Mouse (Mus musculus) hindbrain, embryonic 10.5 days (tissue): ENCODE results near the gene Cenph. TPM values are rescaled to one million over a fixed set of nuclear protein-coding genes. Genes with fewer than 3 reads are reported as not detected.
A peak's percentile ranks its signal among the peaks of the same experiment; 100 is the strongest.

Source experiments
- DNase-seq: peaks from one replicate; pipeline ENCODE4 v3.0.0-alpha.2; 2017; ENCODE audit warnings: low spot score
- H3K27ac ChIP-seq: fragments of 300-500 bp; sonication (generic); 2 replicates; pipeline ENCODE4 v1.5.1; 2016; ENCODE audit warnings: mild to moderate bottlenecking, moderate library complexity
- H3K27me3 ChIP-seq: fragments of 300-500 bp; sonication (generic); 2 replicates; pipeline ENCODE4 v1.6.1; 2016; ENCODE audit warnings: mild to moderate bottlenecking; ENCODE audit not compliant: poor library complexity, insufficient read depth, severe bottlenecking
- H3K36me3 ChIP-seq: fragments of 300-500 bp; sonication (generic); 2 replicates; pipeline ENCODE4 v1.6.1; 2016; ENCODE audit warnings: mild to moderate bottlenecking, moderate library complexity
- H3K4me1 ChIP-seq: fragments of 300-500 bp; sonication (generic); replicated peaks from 2 replicates; pipeline ENCODE4 v1.6.1; 2016; ENCODE audit warnings: mild to moderate bottlenecking
- H3K4me3 ChIP-seq: fragments of 300-500 bp; sonication (generic); 2 replicates; pipeline ENCODE4 v1.5.1; 2016; ENCODE audit warnings: mild to moderate bottlenecking, moderate library complexity
- H3K9me3 ChIP-seq: fragments of 300-500 bp; sonication (generic); 2 replicates; pipeline ENCODE4 v1.6.1; 2016; ENCODE audit warnings: mild to moderate bottlenecking, moderate library complexity
- WGBS: fragments of 180-500 bp; shearing (Covaris S2); methylation state at CpG from one replicate; pipeline ENCODE4 v1.1.7; 2016; 5-methylcytosine and 5-hydroxymethylcytosine counted together
- polyA plus RNA-seq: library from polyadenylated mRNA; unstranded; fragments of >200 nt; fragmentation: Nextera tagmentation; extraction: Ambion mirVana; gene quantifications from 2 replicates; pipeline ENCODE4 v1.2.1, GENCODE M21; 2016

Gene Cenph
- polyA plus RNA-seq, 1 experiment from 2014 or later, result 51.5 TPM

- H3K9me3 ChIP-seq, result no peaks in the 10 kb centered on the region
- no peak overlapping the region for H3K4me3 ChIP-seq
- no peak overlapping the region; the same call in 1 of the 2 replicates for H3K27ac ChIP-seq
- H3K4me1 ChIP-seq, result peaks cover 22% of the 10 kb centered on the region
- 66% methylated on average over 6 of the region's 6 CpGs for WGBS
- no peaks in the 10 kb centered on the region for H3K27me3 ChIP-seq
- H3K36me3 ChIP-seq, result peaks cover 63% of the 10 kb centered on the region
- DNase-seq, result no peak
Observed at GRCm38 (mm10) chr13:100776710-100777109, 1.0 kb upstream of the Cenph start.

- H3K4me3 ChIP-seq, result peak overlapping the region; percentile 95
- peaks cover 63% of the 10 kb centered on the region for H3K36me3 ChIP-seq
- no peak for DNase-seq
- H3K9me3 ChIP-seq, result no peaks in the 10 kb centered on the region
- no peaks in the 10 kb centered on the region for H3K27me3 ChIP-seq
- WGBS, result 20% methylated on average over 8 of the region's 8 CpGs
- peak overlapping the region; percentile 88 for H3K27ac ChIP-seq
- peaks cover 22% of the 10 kb centered on the region for H3K4me1 ChIP-seq
Observed at GRCm38 (mm10) chr13:100776056-100776419, 339 bp upstream of the Cenph start.

- Histone ChIP-seq H3K27ac (peak overlapping the region; percentile 88; the same call in 1 of the 2 replicates), H3K4me3 (peak overlapping the region; percentile 95), H3K36me3 (peaks cover 63% of the 10 kb centered on the region), H3K9me3 (no peaks in the 10 kb centered on the region), H3K27me3 (no peaks in the 10 kb centered on the region), H3K4me1 (peaks cover 22% of the 10 kb centered on the region)
- DNase-seq, result no peak
Observed at GRCm38 (mm10) chr13:100774704-100775103, 995 bp downstream of the Cenph start.

- 92% methylated on average over 2 of the region's 2 CpGs for WGBS
- H3K4me3 ChIP-seq, result no peak overlapping the region
- no peak overlapping the region for H3K27ac ChIP-seq
- DNase-seq, result no peak
- H3K36me3 ChIP-seq, result peaks cover 15% of the 10 kb centered on the region
- H3K9me3 ChIP-seq, result 0 out of 2 replicates have a peak, but pooled peaks cover 4% of the 10 kb centered on the region
- H3K4me1 ChIP-seq, result no peaks in the 10 kb centered on the region
- H3K27me3 ChIP-seq, result no peaks in the 10 kb centered on the region
Observed at GRCm38 (mm10) chr13:100755329-100755728, 20.4 kb downstream of the Cenph start.

- H3K9me3 ChIP-seq, result 0 out of 2 replicates have a peak, but pooled peaks cover 4% of the 10 kb centered on the region
- H3K36me3 ChIP-seq, result peaks cover 4% of the 10 kb centered on the region
- 70% methylated on average over 4 of the region's 4 CpGs for WGBS
- DNase-seq, result no peak
- no peak overlapping the region for H3K27ac ChIP-seq
- no peak overlapping the region for H3K4me3 ChIP-seq
- H3K4me1 ChIP-seq, result no peaks in the 10 kb centered on the region
- no peaks in the 10 kb centered on the region for H3K27me3 ChIP-seq
Observed at GRCm38 (mm10) chr13:100754186-100754585, 21.5 kb downstream of the Cenph start.

GRCm38 (mm10) chr13:100753011-100753410 is 22.7 kb downstream of the Cenph start:
- no peak overlapping the region for H3K27ac ChIP-seq
- DNase-seq, result no peak
- no peaks in the 10 kb centered on the region for H3K27me3 ChIP-seq
- no peak overlapping the region for H3K4me3 ChIP-seq
- H3K4me1 ChIP-seq, result no peaks in the 10 kb centered on the region
- 0 out of 2 replicates have a peak, but pooled peaks cover 4% of the 10 kb centered on the region for H3K9me3 ChIP-seq
- WGBS, result 84% methylated on average over 6 of the region's 6 CpGs
- H3K36me3 ChIP-seq, result no peaks in the 10 kb centered on the region

GRCm38 (mm10) chr13:100752529-100752928 is 23.2 kb downstream of the Cenph start:
- no peak for DNase-seq
- 92% methylated on average over 8 of the region's 8 CpGs for WGBS
- no peaks in the 10 kb centered on the region for H3K36me3 ChIP-seq

GRCm38 (mm10) chr13:100751402-100751801 is 24.3 kb downstream of the Cenph start:
- 0 out of 2 replicates have a peak, but pooled peaks cover 4% of the 10 kb centered on the region for H3K9me3 ChIP-seq
- no peak overlapping the region for H3K4me3 ChIP-seq
- no peaks in the 10 kb centered on the region for H3K36me3 ChIP-seq
- 90% methylated on average over 3 of the region's 3 CpGs for WGBS
- no peak for DNase-seq
- H3K4me1 ChIP-seq, result no peaks in the 10 kb centered on the region
- no peaks in the 10 kb centered on the region for H3K27me3 ChIP-seq
- H3K27ac ChIP-seq, result no peak overlapping the region

More at GRCm38 (mm10) chr13:100752529-100752928, 23.2 kb downstream of the Cenph start:
- Histone ChIP-seq H3K27ac (no peak overlapping the region), H3K27me3 (no peaks in the 10 kb centered on the region), H3K4me1 (no peaks in the 10 kb centered on the region), H3K4me3 (no peak overlapping the region), H3K9me3 (0 out of 2 replicates have a peak, but pooled peaks cover 4% of the 10 kb centered on the region)

GRCm38 (mm10) chr13:100750799-100751198 is 24.9 kb downstream of the Cenph start:
- Histone ChIP-seq H3K27ac (no peak overlapping the region), H3K4me1 (no peaks in the 10 kb centered on the region), H3K36me3 (no peaks in the 10 kb centered on the region), H3K9me3 (0 out of 2 replicates have a peak, but pooled peaks cover 4% of the 10 kb centered on the region), H3K4me3 (no peak overlapping the region), H3K27me3 (no peaks in the 10 kb centered on the region)
- no peak for DNase-seq
- 84% methylated on average over 5 of the region's 5 CpGs for WGBS

- WGBS, result 46% methylated on average over 8 of the region's 8 CpGs
- Histone ChIP-seq H3K4me1 (peaks cover 5% of the 10 kb centered on the region), H3K4me3 (no peak overlapping the region), H3K27ac (no peak overlapping the region), H3K27me3 (no peaks in the 10 kb centered on the region), H3K9me3 (no peaks in the 10 kb centered on the region), H3K36me3 (no peaks in the 10 kb centered on the region)
- DNase-seq, result no peak
Observed at GRCm38 (mm10) chr13:100748638-100749037, 27.1 kb downstream of the Cenph start.

- no peak overlapping the region for H3K27ac ChIP-seq
- H3K4me1 ChIP-seq, result peaks cover 14% of the 10 kb centered on the region
- DNase-seq, result no peak
- H3K4me3 ChIP-seq, result no peak overlapping the region
- 83% methylated on average over 3 of the region's 3 CpGs for WGBS
- H3K27me3 ChIP-seq, result no peaks in the 10 kb centered on the region
- no peaks in the 10 kb centered on the region for H3K9me3 ChIP-seq
- H3K36me3 ChIP-seq, result no peaks in the 10 kb centered on the region
Observed at GRCm38 (mm10) chr13:100746090-100746489, 29.6 kb downstream of the Cenph start.

- Histone ChIP-seq H3K36me3 (peaks cover 7% of the 10 kb centered on the region; the same call in 1 of the 2 replicates), H3K27me3 (no peaks in the 10 kb centered on the region), H3K4me1 (peaks cover 14% of the 10 kb centered on the region), H3K9me3 (no peaks in the 10 kb centered on the region), H3K27ac (peak within 1 kb of the TSS; percentile 96), H3K4me3 (peak within 1 kb of the TSS; percentile 78)
- WGBS, result under 1% methylated on average over 52 of the region's 52 CpGs
- peak; percentile 94 for DNase-seq
Observed at GRCm38 (mm10) chr13:100744036-100744744, 31.5 kb downstream of the Cenph start, which contains the start of gene Mrps36. TSS of gene Mrps36 (minus strand) at chr13:100744659.

GRCm38 (mm10) chr13:100743346-100744035 is 32.2 kb downstream of the Cenph start:
- H3K9me3 ChIP-seq, result no peaks in the 10 kb centered on the region
- DNase-seq, result no peak
- peaks cover 14% of the 10 kb centered on the region for H3K4me1 ChIP-seq
- H3K27ac ChIP-seq, result peak overlapping the region; percentile 96
- no peaks in the 10 kb centered on the region for H3K27me3 ChIP-seq
- peak overlapping the region; percentile 78 for H3K4me3 ChIP-seq
- H3K36me3 ChIP-seq, result peaks cover 11% of the 10 kb centered on the region
- WGBS, result 70% methylated on average over 11 of the region's 11 CpGs
